Mouse (Mus musculus) erythroblast, embryonic 14.5 days (primary cell): ENCODE results near the gene Fbxo3.

ENCODE experiments used
- GATA1 ChIP-seq: IDR thresholded peaks from 2 replicates; pipeline ENCODE4 v1.6.1; 2012; ENCODE audit warnings: low read length, inconsistent platforms, mixed read lengths
- TAL1 ChIP-seq: IDR thresholded peaks from 3 replicates; pipeline ENCODE4 v1.6.1; 2012; ENCODE audit warnings: low read length, inconsistent platforms, mixed read lengths

DNA sequence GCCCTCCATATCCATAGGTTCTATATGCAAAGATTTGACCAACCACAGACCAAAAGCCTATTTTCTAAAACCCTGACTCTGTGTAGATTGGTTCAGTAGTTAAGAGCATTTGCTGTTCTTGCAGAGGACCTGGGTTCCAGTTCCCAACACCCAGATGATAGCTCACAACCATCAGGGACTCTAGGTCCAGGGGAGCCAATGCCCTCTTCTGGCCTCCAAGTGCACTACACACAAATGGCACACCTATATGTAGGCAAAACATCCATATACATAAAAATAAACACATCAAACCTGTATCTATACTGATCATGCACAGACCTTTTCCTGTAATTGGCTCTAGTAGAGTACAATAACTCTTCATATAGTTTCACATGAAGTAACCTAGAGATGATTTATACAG, 36.2 kb upstream of the Fbxo3 start:
- TF ChIP-seq GATA1 (no peak), TAL1 (no peak)
